Mouse (Mus musculus): ENCODE measurements around the gene Ush1g.

GRCm38 (mm10) chr11:115318245-115319027 lies 3.4 kb downstream of the Ush1g start:
- TF ChIP-seq CTCF (IDR thresholded peaks at IDR 0.05 in 2 of 3, conservative IDR thresholded peaks at IDR 0.05 in 1 of 3; ENCODE audit: control insufficient read depth in 1 of 3, insufficient read depth in 1 of 3, low read depth in 2 of 3, low read length in 3 of 3, poor library complexity in 1 of 3, severe bottlenecking in 1 of 3) = no peak
- no peak for TF ChIP-seq EP300 (IDR thresholded peaks at IDR 0.05; ENCODE audit: low read depth in 1 of 2, low read length in 2 of 2)
- no peak for TF ChIP-seq TBP (IDR thresholded peaks at IDR 0.05; ENCODE audit: low read depth, low read length)
- no peak for TF ChIP-seq MEF2A (IDR thresholded peaks at IDR 0.05; ENCODE audit: extremely low read depth, insufficient replicate concordance, low read depth, low read length, poor library complexity, severe bottlenecking)
- TF ChIP-seq GATA1 (IDR thresholded peaks at IDR 0.05; ENCODE audit: low read depth, low read length) = no peak
- no peak for TF ChIP-seq USF1 (IDR thresholded peaks at IDR 0.05; ENCODE audit: low read depth, low read length)

Measured in MEL (cell line).